Mouse (Mus musculus) testis, adult 2 months (tissue): ENCODE results near the gene Arsb.

Source experiments
- CTCF ChIP-seq: fragments of 200-500 bp; IDR thresholded peaks from 2 replicates; pipeline ENCODE4 v1.5.1; 2012; ENCODE audit warnings: low read depth, mild to moderate bottlenecking, inconsistent platforms, low read length, moderate library complexity; ENCODE audit not compliant: control insufficient read depth, insufficient read depth, insufficient replicate concordance
- POLR2A ChIP-seq: fragments of 200-500 bp; IDR thresholded peaks from 2 replicates; pipeline ENCODE4 v1.6.1; 2012; ENCODE audit warnings: low read depth, mild to moderate bottlenecking, inconsistent platforms, low read length, moderate library complexity; ENCODE audit not compliant: control insufficient read depth

GRCm38 (mm10) chr13:93920786-93921300 is 149.4 kb downstream of the Arsb start:
- TF ChIP-seq CTCF, result no peak
- TF ChIP-seq POLR2A, result no peak
